Mouse (Mus musculus) adrenal gland, adult 2 months (tissue): ENCODE results near the gene Vmn2r72. TPM values are rescaled to one million over a fixed set of nuclear protein-coding genes. Genes with fewer than 3 reads are reported as not detected.

Experiments
- DNase-seq: peaks from one replicate; pipeline ENCODE4 v3.0.0; 2021
- long read RNA-seq: library from polyadenylated mRNA; stranded (forward); transcript quantifications from one replicate; pipeline ENCODE4 v2.0.0, GENCODE M21; 2021
- polyA plus RNA-seq: library from polyadenylated mRNA; depleted of rRNA; stranded (reverse); fragments of >200 nt; gene quantifications from 2 replicates; pipeline ENCODE4 v1.2.3, GENCODE M21; 2012; rRNA removed
- total RNA-seq, 2 experiments: library from RNA; stranded (reverse); gene quantifications; 2 replicates each; pipeline ENCODE4 v1.2.3; 2021

Gene Vmn2r72
- total RNA-seq: not detected
- not detected in 2 replicates for polyA plus RNA-seq
- long read RNA-seq: 0 reads

DNA sequence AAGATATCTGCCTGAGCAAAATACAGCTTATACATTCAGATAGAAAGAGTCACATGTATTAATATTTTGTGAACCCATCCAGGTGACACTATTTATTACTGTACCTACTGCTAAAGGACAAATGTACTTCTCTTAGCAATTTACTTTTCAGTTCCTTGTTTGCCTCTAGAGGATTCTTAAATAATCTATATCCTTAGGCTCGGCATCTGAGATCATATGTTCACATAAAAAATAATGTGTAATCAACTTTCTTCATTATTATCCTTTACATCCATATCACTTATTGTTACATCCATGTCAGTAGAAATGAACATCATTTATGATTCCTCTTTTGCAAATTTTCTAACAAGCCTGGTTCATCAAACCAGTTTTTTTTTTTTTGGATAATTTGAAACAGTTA is at the start of gene Vmn2r72:
TSS of gene Vmn2r72 (minus strand) at position 101 of the 400 bp plus-strand sequence.
- DNase-seq: no peak

Other genes with a start within 250 kb of the Vmn2r72 start
- not detected for gene Vmn2r71, start 192.0 kb downstream of the Vmn2r72 start, total RNA-seq
- not detected in 2 replicates for gene Vmn2r71, start 192.0 kb downstream of the Vmn2r72 start, polyA plus RNA-seq
- not detected for gene Vmn2r70, start 185.9 kb downstream of the Vmn2r72 start, total RNA-seq
- gene Vmn2r70, start 185.9 kb downstream of the Vmn2r72 start, polyA plus RNA-seq: not detected in 2 replicates
- gene Vmn2r73, start 121.2 kb upstream of the Vmn2r72 start, total RNA-seq: not detected
- not detected in 2 replicates for gene Vmn2r73, start 121.2 kb upstream of the Vmn2r72 start, polyA plus RNA-seq
- gene Vmn2r74, start 206.5 kb upstream of the Vmn2r72 start, total RNA-seq: not detected
- not detected in 2 replicates for gene Vmn2r74, start 206.5 kb upstream of the Vmn2r72 start, polyA plus RNA-seq